Mouse (Mus musculus) lung, postnatal 25 days (tissue): Measurements from ENCODE around the gene Hacd3.
A peak's percentile ranks its signal among the peaks of the same experiment; 100 is the strongest.
"Not testable (repeated sequence)": the region's sequence is repeated elsewhere in the genome, so short reads cannot be mapped to it uniquely, and the experiment has no call there.

ENCODE experiments used
- DNase-seq: peaks from one replicate; pipeline ENCODE4 v3.0.0; 2022; ENCODE audit warnings: low spot score

Hacd3 gene

DNA sequence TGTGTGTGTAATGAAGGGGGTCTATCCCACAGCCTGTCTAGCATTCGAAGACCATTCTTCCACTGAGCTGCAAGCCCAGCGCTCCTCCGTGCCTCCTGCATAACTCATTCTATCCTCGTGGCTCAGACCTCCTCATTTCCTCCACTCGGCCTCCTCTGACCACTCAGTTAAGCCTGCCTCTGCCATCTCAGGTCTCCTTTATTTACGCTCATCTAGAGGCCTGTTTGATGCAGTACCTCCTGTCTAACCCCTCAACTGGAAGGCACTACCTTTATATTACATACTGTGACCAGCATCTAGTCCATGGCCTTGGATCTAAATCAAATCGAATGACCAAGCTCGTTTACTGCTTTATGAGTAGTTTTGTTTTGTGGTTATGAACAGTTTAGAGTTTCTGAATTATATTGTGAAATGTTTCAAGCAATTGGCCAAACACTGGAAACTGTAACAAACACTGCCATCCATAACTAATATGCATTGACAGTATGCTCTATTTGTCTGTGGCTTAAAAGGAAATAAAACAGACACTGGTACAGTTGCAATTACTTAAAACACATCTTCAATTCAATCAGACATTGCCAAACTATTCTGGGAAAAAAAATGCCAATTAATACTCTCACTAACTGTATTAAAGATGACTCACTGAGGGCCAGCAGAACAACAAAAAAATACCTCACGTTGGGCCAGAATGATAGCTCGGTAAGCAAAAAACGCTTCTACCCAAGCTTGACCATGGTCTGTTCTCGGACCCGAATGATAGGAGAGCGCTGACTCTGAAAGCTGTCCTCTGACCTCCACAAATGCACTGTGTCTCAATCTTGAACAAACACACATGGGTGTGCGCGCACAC lies 4.3 kb downstream of the Hacd3 start:
- no peak for DNase-seq

DNA sequence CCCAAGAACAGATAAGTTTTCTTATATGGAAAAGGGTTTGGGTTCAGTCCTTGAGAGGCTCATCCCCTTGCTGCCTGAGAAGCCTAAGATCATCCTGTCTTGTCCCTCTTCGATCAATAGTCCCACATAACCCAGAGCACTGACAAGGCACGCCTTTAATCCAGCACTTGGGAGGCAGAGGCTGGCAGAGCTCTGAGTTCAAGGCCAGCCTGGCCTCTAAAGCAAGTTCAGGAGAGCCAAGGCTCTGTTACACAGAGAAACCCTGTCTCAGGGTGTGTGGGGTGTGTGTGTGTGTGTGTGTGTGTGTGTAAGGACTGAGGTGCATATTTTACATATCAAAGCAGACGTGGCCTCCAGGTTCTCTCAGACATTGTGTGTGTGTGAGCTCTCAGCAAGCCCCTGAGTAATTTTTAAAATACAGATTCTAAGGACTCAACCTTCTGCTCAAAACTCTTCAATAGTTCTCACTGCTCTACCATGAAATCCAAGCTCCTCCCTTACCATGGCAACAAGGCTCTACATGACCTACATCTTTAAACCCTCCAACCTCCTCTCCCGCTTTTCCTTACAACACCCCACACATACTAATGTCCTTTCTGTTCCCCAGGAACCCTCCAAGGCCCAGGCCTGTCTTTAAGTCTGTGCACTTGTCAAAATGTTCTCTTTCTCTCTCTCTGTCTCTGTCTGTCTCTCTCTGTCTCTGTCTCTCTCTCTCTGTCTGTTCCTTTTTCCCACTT lies 5.1 kb downstream of the Hacd3 start:
- DNase-seq, result no peak

DNA sequence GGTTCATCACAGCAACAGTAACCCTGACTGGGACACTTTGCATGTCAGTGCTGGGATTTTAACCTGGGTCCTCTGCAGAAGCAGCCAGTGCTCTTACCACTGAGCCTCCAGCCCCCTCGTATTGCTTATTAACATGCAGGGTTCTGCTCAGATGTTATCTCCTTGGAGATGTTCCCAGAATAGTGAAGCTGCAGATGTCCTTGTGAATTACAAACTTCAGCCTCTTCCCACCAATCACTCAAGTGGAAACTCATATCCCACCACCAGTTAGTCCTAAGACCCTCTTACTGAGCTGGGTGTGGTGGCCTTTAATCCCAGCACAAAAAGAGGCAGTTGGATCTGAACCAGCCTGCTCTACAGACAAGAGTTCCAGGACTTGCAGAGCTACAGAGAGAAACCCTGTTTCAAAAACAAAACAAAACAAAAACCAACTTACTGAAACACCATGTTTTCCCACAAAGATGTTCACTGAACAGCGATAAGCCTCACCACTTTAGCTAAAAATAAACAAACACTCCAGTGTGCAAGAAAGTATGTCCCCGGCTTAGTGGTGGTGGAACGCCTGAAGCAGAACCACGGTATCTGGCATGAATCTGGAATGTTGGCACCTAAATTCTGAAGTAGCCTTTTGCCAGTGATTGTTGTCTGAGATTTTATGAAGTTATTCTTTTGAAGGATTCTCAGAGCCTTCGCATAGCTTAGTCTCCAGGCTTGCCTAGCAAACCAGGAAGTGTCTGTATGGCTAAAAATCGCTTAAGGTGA lies 5.9 kb downstream of the Hacd3 start:
- no peak for DNase-seq

DNA sequence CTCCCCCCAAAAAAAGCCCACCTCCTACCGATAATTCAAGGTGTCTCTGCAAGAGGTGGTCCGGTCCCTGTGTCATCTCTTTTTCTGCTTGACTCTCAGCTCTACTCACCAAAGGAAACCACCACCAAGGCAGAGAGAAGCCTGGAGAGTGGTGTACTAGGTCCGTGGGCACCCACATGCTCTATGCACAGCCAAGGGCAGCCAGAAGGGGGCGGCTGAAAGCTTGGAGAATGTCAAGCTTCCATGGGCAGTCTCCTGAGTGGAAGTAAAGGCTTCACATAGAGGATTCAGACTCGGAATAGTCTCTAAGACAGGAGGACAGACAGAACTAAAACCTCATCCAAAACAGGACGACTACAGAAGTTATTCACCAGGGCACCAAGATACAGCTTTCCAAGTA lies 10.2 kb downstream of the Hacd3 start:
- peak; percentile 41 for DNase-seq

DNA sequence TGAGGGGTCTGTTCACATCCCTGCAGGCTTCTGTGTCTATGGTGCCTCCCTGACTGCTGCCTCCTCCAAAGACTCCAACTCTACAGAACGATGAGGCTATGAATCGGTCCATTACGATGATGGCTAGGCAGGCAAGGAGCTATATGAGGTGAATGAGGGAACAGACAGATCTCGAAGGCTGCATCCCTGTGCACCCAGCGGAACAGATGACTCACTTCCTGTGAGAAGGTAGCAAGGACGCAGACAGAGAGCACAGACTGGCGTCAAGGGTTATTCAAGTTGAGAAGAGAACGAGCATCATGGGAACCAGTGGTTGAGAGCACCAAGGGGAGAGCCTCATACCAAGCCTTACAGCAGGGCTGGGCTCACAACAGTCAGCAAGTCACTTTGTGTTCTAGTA lies 10.9 kb downstream of the Hacd3 start:
- DNase-seq, result no peak

DNA sequence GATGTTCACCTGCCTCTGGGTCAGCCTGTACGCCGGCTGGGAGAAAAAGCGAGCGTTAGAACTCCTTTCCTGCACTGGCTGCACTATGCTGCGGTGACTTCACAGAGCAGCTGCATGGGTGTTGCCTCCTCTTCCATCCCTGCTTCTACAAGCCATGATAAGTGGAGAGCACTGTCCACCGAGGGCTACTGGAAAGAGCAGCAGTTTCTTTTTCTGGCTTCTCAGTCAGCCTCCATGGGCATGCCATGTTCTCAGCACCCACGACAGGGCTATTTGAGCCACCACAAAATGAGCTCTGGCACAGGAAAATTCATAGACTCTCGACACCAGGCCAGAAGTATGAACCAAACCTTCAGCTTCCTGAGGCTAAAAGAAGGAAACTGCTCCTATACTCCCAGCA lies 15.8 kb downstream of the Hacd3 start:
- DNase-seq, result no peak

DNA sequence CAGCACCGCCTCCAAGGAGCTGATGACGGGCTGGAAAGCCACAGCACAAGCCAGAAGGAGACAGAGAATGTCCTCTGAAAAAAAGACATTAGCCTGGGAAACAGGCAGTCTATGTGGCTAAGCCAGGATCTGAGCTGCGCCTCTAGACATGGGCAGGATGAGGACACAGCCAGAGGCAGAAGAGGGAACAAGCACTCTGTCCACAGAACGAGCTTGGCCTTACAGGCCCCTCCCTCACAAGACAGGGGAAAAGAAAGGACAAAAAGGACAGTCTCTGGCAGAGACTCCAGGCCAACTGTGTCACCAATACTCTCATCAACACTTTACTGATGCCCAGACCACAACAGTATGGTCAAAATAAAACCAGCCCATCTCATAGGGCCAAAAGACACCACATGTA lies 20.0 kb downstream of the Hacd3 start:
- DNase-seq, result no peak

DNA sequence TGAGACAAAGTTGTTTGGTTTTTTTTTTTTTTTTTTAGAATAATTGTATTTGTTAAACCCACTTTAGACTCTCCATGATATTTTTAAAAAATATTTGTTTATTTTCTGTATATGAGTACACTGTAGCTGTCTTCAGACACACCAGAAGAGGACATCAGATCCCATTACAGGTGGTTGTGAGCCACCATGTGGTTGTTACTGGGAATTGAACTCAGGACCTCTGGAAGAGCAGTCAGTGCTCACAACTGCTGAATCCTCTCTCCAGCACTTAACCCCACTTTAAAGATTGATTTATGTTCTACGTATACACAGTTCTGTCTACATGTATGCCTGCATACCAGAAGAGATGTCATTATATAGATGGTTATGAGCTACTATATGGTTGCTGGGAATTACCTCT lies 26.0 kb downstream of the Hacd3 start:
- DNase-seq, result not testable (repeated sequence)

DNA sequence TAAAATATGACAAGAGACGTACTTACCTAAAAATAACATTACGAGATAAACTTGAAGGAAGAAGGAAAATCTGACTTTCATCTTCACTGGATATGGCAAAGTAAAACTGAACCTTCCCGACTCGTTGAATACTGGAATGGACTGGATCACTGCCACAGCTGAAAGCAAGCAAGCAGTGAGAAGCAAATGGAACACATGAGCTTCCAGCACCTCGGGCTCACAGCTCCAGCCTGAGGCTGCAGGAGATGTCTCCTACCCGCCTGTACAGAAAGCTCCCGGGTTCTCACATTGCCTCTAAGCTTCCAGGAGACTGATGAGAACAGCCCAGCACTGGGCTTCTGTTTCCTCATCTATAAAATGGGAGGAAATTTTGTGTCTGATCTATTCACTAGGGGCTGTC lies 31.2 kb downstream of the Hacd3 start:
- DNase-seq, result no peak

DNA sequence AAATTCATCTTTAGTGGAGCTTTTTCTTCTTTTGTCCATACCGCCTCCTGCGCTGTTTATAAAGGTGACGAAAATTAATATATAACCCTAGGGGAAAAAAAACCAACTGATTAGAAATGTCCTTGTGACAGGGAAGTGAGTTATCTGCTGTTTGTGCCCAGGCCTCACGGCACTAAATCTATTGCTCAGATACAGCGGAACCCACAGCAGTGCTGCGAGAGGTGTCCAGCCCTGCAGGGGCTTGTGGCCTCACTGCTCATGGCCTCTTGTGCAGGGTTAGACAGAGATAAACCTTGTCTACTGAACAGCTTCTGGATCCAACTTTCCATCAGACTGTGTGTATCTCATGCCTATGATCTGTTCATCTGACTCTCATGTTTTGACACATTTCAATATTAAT lies 33.0 kb downstream of the Hacd3 start:
- no peak for DNase-seq

DNA sequence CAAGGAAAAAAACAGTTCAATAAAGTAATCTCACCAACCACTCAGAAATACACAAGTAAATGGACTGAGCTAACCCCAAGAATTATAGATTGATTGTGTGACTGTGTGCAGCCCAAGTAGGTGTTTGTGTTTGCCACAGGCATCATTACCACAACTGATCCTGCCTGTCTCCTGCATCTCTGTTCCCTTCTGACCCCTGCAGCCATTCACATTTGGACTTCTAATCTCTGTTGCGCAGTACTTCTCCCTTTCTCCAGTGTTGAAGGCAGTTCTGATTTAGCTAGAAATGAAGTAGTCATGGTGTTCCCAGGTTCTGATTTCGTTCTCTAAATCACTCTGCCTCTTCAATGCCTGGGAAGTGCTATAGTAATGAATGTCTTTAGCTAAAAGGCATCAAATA lies 33.8 kb downstream of the Hacd3 start:
- no peak for DNase-seq

DNA sequence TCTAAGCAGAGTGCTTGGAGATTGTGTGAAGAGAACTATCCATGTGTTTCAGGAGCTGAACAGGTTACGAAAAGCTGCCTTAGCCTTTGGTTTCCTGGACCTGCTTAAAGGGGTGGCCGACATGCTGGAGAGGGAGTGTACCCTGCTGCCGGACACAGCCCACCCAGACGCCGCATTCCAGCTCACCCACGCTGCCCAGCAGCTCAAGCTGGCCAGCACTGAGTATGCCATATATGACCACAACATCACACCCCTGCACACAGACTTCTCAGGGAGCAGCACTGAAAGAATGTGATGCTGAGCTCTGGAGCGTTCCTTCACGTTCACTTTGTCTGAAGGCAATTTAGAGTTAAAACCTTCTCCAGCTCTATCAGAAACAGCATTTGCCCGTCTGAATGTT lies 35.7 kb downstream of the Hacd3 start:
- no peak for DNase-seq

DNA sequence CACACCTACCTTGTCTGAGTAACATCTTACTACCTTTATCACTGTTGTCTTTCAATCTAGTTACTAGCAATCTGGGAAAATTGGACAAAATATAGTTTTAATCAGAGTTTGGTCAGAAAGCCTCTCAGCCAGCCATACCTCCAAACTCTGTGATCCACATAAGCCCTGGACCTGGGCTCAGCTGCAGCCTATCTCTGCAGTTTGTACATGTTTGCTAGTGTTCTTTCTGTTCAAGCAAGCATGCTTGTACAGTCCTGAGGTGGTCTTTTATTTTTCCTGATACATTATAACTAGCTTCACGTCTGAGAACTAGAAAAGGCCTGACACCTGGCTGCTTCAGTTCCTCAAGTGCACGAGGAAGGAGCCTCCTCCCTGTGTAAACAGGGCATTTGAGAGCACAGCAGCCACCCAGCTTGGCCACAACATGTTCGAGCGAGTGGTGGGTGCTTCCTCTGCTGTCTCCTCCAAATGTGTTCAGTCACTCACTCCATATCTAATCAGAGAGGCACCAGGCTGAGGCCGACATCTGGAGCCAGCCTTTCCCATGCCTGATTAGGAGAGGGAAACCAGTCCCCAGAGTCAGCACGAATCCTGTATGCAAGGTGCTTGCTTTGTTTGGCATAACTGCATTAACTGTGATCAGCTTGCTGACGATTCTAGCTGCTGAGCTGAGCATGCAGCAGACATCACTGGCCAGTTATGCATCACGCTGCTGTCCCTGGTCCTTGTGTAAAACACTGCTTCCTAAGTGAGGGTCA lies 36.3 kb downstream of the Hacd3 start:
- no peak for DNase-seq

DNA sequence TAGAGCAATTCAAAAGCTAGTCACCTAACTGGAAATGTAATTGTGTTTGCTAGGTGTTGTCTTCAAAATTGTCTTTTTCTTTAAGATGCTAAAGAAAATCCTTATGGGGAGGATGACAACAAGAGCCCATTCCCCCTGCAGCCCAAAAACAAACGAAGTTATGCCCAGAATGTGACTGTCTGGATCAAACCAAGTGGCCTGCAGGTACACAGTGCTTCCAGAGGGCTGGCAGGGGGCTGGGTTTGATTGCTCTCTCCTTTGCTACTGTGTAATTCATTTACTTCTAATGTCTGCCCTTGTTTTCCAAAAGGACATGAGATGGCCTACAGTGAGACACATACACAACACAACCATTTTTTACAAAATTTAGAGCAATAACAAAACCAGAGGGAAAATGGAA lies 39.6 kb downstream of the Hacd3 start:
- no peak for DNase-seq

DNA sequence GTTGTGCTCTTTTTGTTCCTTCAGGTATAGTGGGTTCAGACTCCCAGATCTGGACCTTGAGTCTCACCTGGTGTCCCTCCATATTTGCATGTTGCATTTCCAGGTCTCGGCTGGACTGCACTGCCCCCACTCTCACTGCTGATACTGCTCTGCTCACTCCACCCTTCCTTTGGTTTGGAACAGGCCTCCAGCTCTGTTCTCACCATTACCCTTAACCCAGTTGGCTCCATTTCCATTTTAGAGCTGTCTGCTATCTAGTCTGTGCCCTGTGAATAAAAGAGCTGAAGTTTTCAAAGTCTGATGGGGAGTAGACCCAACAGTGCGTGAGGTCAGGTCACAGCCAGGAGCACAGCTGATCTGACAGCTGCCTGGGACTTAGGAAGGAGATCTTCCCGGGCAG lies 40.9 kb downstream of the Hacd3 start:
- no peak for DNase-seq

DNA sequence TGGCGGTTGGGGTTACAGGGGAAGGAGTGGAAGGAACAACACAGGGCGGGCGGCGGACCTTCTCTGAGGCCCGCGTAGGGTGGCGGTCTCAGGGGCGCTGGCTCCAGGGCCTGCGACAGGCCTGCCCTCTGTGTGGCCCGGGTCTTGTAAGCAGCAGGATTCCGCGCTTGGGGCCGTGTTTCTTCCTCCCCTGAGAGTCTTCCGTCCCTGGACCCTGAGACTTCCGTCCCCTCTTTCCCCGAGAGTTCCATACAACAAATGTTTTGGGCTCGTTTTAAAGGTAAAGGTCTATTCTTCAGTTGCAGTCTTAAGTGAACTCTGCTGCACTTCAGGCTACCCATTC lies 60.5 kb downstream of the Hacd3 start:
- DNase-seq, result no peak

DNA sequence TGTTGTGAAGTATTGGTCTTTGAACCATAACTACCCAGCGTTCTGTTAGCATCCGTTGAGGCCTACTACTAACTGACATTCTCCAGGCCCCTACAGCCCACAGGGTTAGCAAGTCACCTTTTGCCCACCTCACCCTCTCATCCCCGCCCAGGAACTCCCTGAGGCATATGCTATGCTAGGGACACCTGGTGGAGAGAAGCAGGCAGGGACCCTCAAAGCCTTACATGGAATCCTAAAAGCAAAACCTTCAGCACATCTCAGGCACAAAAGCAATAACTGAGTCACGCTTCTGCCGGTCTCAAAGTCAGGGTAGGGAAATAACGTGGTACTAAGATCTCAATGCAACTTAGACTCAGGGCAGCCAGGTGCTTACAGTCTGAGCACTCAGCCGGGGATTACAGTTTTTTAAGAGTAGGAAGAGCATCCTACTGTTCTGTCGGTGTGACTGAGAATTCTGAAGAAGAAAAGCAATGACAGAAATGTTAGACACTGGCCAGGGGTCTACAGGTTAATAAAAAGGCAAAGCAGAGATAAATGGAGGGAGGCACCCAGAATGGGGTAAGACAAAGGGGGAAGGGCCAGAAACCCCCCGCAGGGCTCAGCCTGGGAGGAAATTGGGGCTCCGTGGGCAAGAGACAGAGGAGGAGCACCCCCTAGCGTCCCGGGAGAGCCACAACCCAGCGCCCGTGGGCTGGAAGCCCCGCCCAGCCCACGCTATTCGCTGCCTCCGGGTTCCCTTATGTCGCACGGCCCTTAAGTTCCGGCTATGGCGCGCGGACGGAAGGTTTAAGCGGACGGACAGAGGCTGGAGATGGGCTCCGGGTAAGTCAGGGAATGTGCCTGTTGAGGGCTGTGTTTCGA lies 61.1 kb downstream of the Hacd3 start, which contains the start of gene Ints14:
TSS of gene Ints14 (plus strand) at position 789 of the 861 bp plus-strand sequence.
- peak; percentile 95 for DNase-seq

DNA sequence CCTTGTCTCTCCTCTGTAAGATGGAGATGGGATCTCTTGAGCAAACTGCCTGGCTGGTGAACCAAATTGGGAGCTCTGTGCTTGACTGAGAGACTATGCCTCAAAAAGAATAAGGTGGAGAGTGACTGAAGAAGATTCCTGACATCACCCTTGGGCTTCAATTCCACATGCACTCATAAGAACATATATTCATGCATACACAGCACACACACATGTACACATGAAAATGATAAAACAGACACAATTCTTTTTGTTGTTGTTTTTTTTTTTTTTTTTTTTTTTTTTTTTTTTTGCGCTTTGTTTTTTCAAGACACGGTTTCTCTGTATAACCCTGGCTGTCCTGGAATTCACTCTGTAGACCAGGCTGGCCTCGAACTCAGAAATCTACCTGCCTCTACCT lies 64.2 kb downstream of the Hacd3 start:
- no peak for DNase-seq

DNA sequence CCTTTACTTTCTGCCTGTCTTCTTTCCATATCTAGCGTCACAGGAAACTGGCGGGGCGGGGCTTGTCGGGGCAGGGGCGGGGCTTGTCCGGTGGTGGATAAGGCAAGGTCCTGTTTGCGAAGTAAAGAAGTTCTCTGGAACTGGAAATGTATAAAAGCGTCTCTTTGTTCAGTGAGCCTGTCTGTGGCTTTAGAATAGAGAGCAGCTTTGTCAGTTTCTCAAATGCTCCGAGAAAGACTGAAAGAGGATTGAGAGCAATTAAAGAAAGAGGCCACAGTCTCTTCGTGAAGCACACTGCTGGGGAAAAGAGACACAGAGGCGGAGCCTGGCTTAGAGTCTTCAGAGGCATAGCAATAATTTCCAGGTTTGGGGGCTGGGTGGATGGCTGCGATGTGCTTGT lies 65.2 kb downstream of the Hacd3 start:
- DNase-seq, result no peak

DNA sequence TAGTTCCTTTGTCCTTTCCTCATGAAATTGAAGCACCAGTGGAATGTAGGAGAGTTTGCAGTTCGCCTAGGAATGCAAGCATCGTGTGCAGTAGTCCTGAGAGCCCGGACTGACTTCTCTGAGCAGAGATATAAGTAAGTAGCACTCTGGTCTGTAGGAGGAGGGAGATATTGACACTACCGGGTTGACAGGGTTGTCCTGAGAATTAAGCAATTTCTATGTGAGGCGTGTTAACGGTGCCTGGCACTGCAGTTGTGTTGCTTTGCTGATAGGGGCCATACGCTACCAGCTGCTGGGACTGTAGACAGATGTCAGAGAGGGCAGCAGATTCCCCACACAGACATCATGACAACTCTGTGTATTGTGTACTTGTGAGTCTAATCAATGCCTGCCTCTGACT lies 68.3 kb downstream of the Hacd3 start:
- no peak for DNase-seq

DNA sequence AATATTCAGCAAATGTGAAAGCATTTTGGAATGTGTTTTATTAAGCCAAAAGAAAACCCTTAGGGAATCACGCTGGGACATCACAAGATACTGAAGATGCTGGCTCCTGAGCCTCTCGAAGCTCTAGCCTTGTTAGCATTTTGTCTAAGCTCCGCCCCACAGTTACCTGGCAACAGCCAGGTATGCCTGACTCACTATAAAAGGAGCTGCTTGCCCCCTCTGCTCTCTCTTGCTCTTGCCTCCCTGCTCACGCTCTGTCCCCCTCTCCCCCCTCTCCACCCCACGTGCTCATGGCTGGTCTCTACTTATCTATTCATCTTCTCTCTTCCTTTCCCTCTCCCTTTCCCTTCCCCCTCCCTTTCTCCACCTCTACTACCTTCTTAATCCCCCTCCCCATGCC lies 69.4 kb downstream of the Hacd3 start:
- no peak for DNase-seq
